Mouse (Mus musculus): ENCODE results near the gene Acot11.
"Not testable (repeated sequence)": the region's sequence is repeated elsewhere in the genome, so short reads cannot be mapped to it uniquely, and the experiment has no call there.

Gene Acot11

GRCm38 (mm10) chr4:106772558-106772957, 32.2 kb downstream of the Acot11 start:
- no peak for DNase-seq

GRCm38 (mm10) chr4:106769306-106769705, 35.5 kb downstream of the Acot11 start:
- no peak for DNase-seq

GRCm38 (mm10) chr4:106764166-106764565, 40.6 kb downstream of the Acot11 start:
- no peak for DNase-seq

- no peak for DNase-seq
Measured at GRCm38 (mm10) chr4:106751726-106752125, 53.1 kb downstream of the Acot11 start.

- peak; percentile 71 for DNase-seq
Measured at GRCm38 (mm10) chr4:106749699-106750098, 55.1 kb downstream of the Acot11 start.

- no peak for DNase-seq
Measured at GRCm38 (mm10) chr4:106747001-106747580, 57.7 kb downstream of the Acot11 start.

GRCm38 (mm10) chr4:106745862-106746261, 58.9 kb downstream of the Acot11 start:
- no peak for DNase-seq

- DNase-seq, result no peak
Measured at GRCm38 (mm10) chr4:106737904-106738303, 66.9 kb downstream of the Acot11 start.

GRCm38 (mm10) chr4:106736884-106737283, 67.9 kb downstream of the Acot11 start:
- not testable (repeated sequence) for DNase-seq

- DNase-seq, result no peak
Measured at GRCm38 (mm10) chr4:106733636-106734035, 71.2 kb downstream of the Acot11 start, which contains the start of gene Fam151a. TSS of gene Fam151a (plus strand) at chr4:106733889.

GRCm38 (mm10) chr4:106730814-106731213, 74.0 kb downstream of the Acot11 start, which contains the start of gene Mroh7:
TSS of gene Mroh7 (minus strand) at chr4:106730925.
- no peak for DNase-seq

- no peak for DNase-seq
Measured at GRCm38 (mm10) chr4:106720631-106721030, 84.2 kb downstream of the Acot11 start.

- no peak for DNase-seq
Measured at GRCm38 (mm10) chr4:106713622-106714021, 91.2 kb downstream of the Acot11 start.

- DNase-seq, result peak; percentile 64
Measured at GRCm38 (mm10) chr4:106708408-106708807, 96.4 kb downstream of the Acot11 start.

- no peak for DNase-seq
Measured at GRCm38 (mm10) chr4:106707957-106708356, 96.8 kb downstream of the Acot11 start.

GRCm38 (mm10) chr4:106705096-106705665, 99.6 kb downstream of the Acot11 start:
- DNase-seq, result no peak

- DNase-seq, result peak; percentile 36
Measured at GRCm38 (mm10) chr4:106704416-106704815, 100.4 kb downstream of the Acot11 start.

GRCm38 (mm10) chr4:106703956-106704355, 100.8 kb downstream of the Acot11 start:
- DNase-seq, result no peak

GRCm38 (mm10) chr4:106700798-106701197, 104.0 kb downstream of the Acot11 start:
- no peak for DNase-seq

GRCm38 (mm10) chr4:106699989-106700388, 104.8 kb downstream of the Acot11 start:
- no peak for DNase-seq
